Comparison of ENCODE assay signal across 9 mouse cellular contexts in the genomic region with DNA sequence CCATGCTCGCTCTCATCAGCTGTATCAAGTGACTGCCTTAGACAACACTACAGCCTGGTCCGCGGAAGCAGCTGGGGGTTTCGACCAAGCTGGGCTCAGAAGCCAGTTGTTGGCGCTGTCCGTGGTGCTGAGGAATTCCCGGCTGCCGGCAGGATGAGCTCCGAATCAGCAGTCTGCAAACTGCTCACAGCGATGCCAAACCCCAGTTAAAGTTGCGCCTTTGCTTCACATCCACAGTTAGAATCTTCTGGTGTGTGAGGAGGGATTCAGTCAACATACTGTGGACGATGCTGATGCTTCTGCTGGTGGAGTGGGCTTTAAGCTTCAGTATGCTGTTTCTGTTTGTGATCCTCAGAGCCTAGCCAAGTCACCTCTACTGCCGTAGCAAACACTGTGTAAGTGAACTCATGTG. TPM values are rescaled to one million over a fixed set of nuclear protein-coding genes. Genes with fewer than 3 reads are reported as not detected.
DNase-seq lines count a peak whose midpoint lies in the region; ATAC-seq and TF ChIP-seq lines count a peak whose summit lies in the region.
"Had no signal": no experiment of that assay in that cellular context is flagged by ENCODE, and none has a peak within 500 bp of the region (broad histone marks: within the 10 kb centered on the region; RNA-seq: fewer than 3 reads in every experiment).

A gene (plus strand): TSS at position 61 of the 412 bp plus-strand sequence.

- peaks cover 3% of the 10 kb centered on the region; the same call in 1 of the 2 replicates for H3K27me3 ChIP-seq in G1E (ENCODE audit: insufficient read depth, low read length)
- H3K27me3 ChIP-seq in embryonic facial prominence, embryonic 14.5 days (replicated peaks; ENCODE audit: control insufficient read depth, insufficient read depth, low read length) = no peaks in the 10 kb centered on the region; the same call in 1 of the 2 replicates
- H3K27me3 ChIP-seq in hindbrain, embryonic 14.5 days (ENCODE audit: control insufficient read depth, insufficient read depth, low read length) = no peaks in the 10 kb centered on the region

- peak; percentile 49 for ATAC-seq in G1E (ENCODE audit: extremely low read depth, insufficient number of reproducible peaks, low FRiP score, poor library complexity, severe bottlenecking)
- ATAC-seq in embryonic facial prominence, embryonic 14.5 days (ENCODE audit: low read depth) = 0 out of 2 replicates have a peak, but pooled peaks have one; percentile 47
- ATAC-seq in hindbrain, embryonic 14.5 days (ENCODE audit: low FRiP score) = peak; percentile 80; the same call in 1 of the 2 replicates
- ATAC-seq in megakaryocyte-erythroid progenitor cell, adult 5-6 weeks (replicated peaks; ENCODE audit: low FRiP score, low TSS enrichment, poor library complexity, severe bottlenecking) = 0 out of 2 replicates have a peak, but pooled peaks have one; percentile 41

- no peak within 1 kb of the TSS for H3K27ac ChIP-seq in embryonic facial prominence, embryonic 14.5 days (replicated peaks; ENCODE audit: low read depth, low read length)
- H3K27ac ChIP-seq in hindbrain, embryonic 14.5 days = peak within 1 kb of the TSS; percentile 71

- no peak within 1 kb of the TSS for H3K9ac ChIP-seq in embryonic facial prominence, embryonic 14.5 days (ENCODE audit: low read depth, low read length)
- H3K9ac ChIP-seq in hindbrain, embryonic 14.5 days = peak within 1 kb of the TSS; percentile 52

- DNase-seq in G1E (ENCODE audit: low spot score) = peak; percentile 1
- peak; percentile 27 to 76 for DNase-seq in adrenal gland, adult (ENCODE audit: inconsistent age in 2 of 2, low spot score in 1 of 2)
- DNase-seq in embryonic facial prominence, embryonic 14.5 days (ENCODE audit: low spot score) = peak; percentile 89
- peak; percentile 82 for DNase-seq in hindbrain, embryonic 14.5 days (ENCODE audit: low spot score)
- DNase-seq in layer of hippocampus, postnatal 10 days (ENCODE audit: low spot score in 2 of 2) = peak; percentile 66 to 77
- DNase-seq in right cerebral cortex, postnatal 14 days = peak; percentile 65
- DNase-seq in spleen, adult 12 weeks (ENCODE audit: low spot score) = no peak

- no peaks in the 10 kb centered on the region for H3K36me3 ChIP-seq in G1E (replicated peaks)
- H3K36me3 ChIP-seq in embryonic facial prominence, embryonic 14.5 days (ENCODE audit: control insufficient read depth, insufficient read depth, low read length) = no peaks in the 10 kb centered on the region
- H3K36me3 ChIP-seq in hindbrain, embryonic 14.5 days (replicated peaks; ENCODE audit: control insufficient read depth, insufficient read depth) = no peaks in the 10 kb centered on the region

- TF ChIP-seq CTCF in G1E (IDR thresholded peaks at IDR 0.05; ENCODE audit: low read depth, low read length) = no peak

- WGBS in embryonic facial prominence, embryonic 14.5 days = 6% methylated on average over 13 of the region's 13 CpGs
- 6% methylated on average over 13 of the region's 13 CpGs for WGBS in hindbrain, embryonic 14.5 days

- H3K4me1 ChIP-seq in G1E (ENCODE audit: insufficient read depth, low read depth, low read length) = no peaks in the 10 kb centered on the region
- H3K4me1 ChIP-seq in embryonic facial prominence, embryonic 14.5 days (ENCODE audit: control insufficient read depth, insufficient read depth, low read length) = 0 out of 2 replicates have a peak, but pooled peaks cover 3% of the 10 kb centered on the region
- H3K4me1 ChIP-seq in hindbrain, embryonic 14.5 days (replicated peaks; ENCODE audit: control insufficient read depth, insufficient read depth, low read length) = no peaks in the 10 kb centered on the region

- no peaks in the 10 kb centered on the region for H3K9me3 ChIP-seq in G1E (replicated peaks)
- H3K9me3 ChIP-seq in embryonic facial prominence, embryonic 14.5 days (ENCODE audit: control insufficient read depth, low read length) = no peaks in the 10 kb centered on the region
- H3K9me3 ChIP-seq in hindbrain, embryonic 14.5 days (ENCODE audit: control insufficient read depth, low read length) = no peaks in the 10 kb centered on the region

- no peak within 1 kb of the TSS for H3K4me2 ChIP-seq in embryonic facial prominence, embryonic 14.5 days (ENCODE audit: low read depth, low read length)
- peak within 1 kb of the TSS; percentile 53 for H3K4me2 ChIP-seq in hindbrain, embryonic 14.5 days (replicated peaks)

- H3K4me3 ChIP-seq in G1E (ENCODE audit: low read depth, low read length) = no peak within 1 kb of the TSS
- H3K4me3 ChIP-seq in embryonic facial prominence, embryonic 14.5 days (ENCODE audit: low read depth, low read length) = no peak within 1 kb of the TSS
- peak within 1 kb of the TSS; percentile 32 for H3K4me3 ChIP-seq in hindbrain, embryonic 14.5 days (replicated peaks; ENCODE audit: low read length)

RNA-seq across cellular contexts. Expression of the gene that starts here (rescaled TPM):
- total RNA-seq in G1E (2014; fragmentation: Nextera tagmentation) = not detected in 2 replicates
- total RNA-seq in G1E (2017) = 0.17 and 0.33 TPM in 2 replicates
- polyA plus RNA-seq in G1E (2012) = not detected in 2 replicates
- 0.47 TPM in 2 replicates for polyA plus RNA-seq in embryonic facial prominence, embryonic 14.5 days (2014; fragmentation: Nextera tagmentation; extraction: Ambion mirVana)
- 12.6 and 13.4 TPM in 2 replicates for polyA plus RNA-seq in hindbrain, embryonic 14.5 days (2014; fragmentation: Nextera tagmentation; extraction: Ambion mirVana)
- total RNA-seq in layer of hippocampus, postnatal 10 days (2021) = 10 to 100 TPM in 1 of 2 experiments, 1 to 10 TPM in 1; 10.0 to 14.1 TPM
- not detected in 2 replicates for total RNA-seq in megakaryocyte-erythroid progenitor cell, adult 5-6 weeks (2014; fragmentation: Nextera tagmentation)
- total RNA-seq in megakaryocyte-erythroid progenitor cell, adult 5-6 weeks (2017) = not detected in 2 replicates
- polyA plus RNA-seq: small intestine, adult 2 months had no signal

Comparison
In these comparisons a context has a peak if more than half of its experiments do, and no peak if none do; other contexts are left out.
1. RNA of the gene that starts here (total RNA-seq): 10.0 to 14.1 TPM in layer of hippocampus, postnatal 10 days; 0.17 to 0.33 TPM in G1E and not detected in megakaryocyte-erythroid progenitor cell, adult 5-6 weeks; every median in the first group is over 4 times any median in the second.
2. Peak in DNase-seq and ATAC-seq in G1E; RNA of the gene not detected or under 1 TPM.
3. Peak in DNase-seq and ATAC-seq in embryonic facial prominence, embryonic 14.5 days; RNA of the gene not detected or under 1 TPM.
4. Peak in ATAC-seq in megakaryocyte-erythroid progenitor cell, adult 5-6 weeks; RNA of the gene not detected or under 1 TPM.
5. Peak in every context shown above with its lines, with median percentiles within 50 percentile points of each other: ATAC-seq.